Mouse (Mus musculus) thymus, adult 2 months (tissue): ENCODE results near the gene Sct.

Experiments
- CTCF ChIP-seq: fragments of 200-500 bp; IDR thresholded peaks from 2 replicates; pipeline ENCODE4 v1.5.1; 2012; ENCODE audit warnings: mild to moderate bottlenecking, control low read depth, low read length, moderate library complexity, borderline replicate concordance; ENCODE audit not compliant: control insufficient read depth, poor library complexity, insufficient read depth; ENCODE audit errors: extremely low read depth
- POLR2A ChIP-seq: fragments of 200-500 bp; IDR thresholded peaks from 2 replicates; pipeline ENCODE4 v1.6.1; 2012; ENCODE audit warnings: mild to moderate bottlenecking, low read length, control low read depth, moderate library complexity; ENCODE audit not compliant: control insufficient read depth, poor library complexity, insufficient read depth; ENCODE audit errors: extremely low read depth

GRCm38 (mm10) chr7:141327469-141328372 is 48.8 kb upstream of the Sct start, which contains the start of the genes Deaf1 and Tmem80:
- no peak; the same call in 1 of the 2 replicates for TF ChIP-seq CTCF
- peak; percentile 87 for TF ChIP-seq POLR2A
